Mouse (Mus musculus) frontal cortex, postnatal 10 days (tissue): Measurements from ENCODE around the gene Sox15.

ENCODE experiments used
- DNase-seq, 2 experiments: peaks; one replicate each; pipeline ENCODE4 v3.0.0; 2022; ENCODE audit warnings: low spot score in 2 of 2, mixed read lengths in 1 of 2

The Sox15 gene

DNA sequence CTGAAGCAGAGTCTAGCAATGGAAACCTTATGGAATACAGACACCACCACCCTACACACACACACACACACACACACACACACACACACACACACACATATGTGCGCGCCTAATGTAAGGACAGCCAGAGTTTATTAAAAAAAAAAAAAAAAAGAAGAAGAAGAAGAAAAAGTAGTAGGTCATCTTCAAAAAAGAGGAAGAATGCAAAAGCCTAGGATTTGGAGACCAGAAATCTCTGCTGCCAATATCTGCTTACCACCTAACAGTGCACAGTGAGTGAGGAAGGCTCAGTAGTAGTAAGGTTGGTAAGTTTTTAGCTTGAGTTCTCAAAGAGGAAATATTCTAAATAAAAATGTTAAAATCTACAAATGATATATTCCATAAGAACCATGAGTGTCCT is 24.0 kb downstream of the Sox15 start:
- DNase-seq, result no peak

DNA sequence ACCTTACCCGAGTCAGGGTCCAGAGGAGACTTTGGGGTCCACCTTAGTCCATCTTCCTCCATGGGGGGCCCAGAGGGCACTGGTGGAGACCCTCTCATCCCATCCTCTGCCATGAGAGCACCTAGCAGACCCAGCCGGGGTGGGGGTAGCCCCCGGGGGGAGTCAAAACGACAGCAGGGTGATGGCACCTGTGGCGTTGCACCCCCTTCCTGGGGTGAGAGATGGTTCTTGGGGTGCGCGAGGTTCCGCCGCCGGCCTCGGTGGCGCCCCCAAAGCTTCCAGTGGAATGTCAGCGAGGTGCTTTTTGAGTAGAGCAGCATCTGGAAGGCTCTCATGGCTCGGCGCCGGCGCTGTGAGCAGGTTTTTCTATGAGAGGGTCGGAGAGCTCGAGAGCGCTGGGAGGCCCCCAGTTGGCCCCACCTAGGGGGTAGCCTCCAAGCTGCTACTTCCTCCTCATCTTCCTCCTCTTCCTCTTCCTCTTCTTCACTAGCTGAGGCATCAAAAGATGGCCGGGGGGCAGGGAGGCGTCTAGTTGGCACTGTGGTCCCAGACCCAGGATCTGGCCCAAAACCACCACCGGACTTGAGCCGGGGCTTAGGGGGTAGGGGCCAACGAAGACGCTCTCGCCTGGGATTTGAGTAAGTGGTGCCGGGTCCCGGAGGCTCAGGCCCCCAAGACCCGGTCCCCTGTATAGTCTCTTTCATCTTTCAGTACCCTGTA is 25.2 kb downstream of the Sox15 start:
- no peak for DNase-seq

DNA sequence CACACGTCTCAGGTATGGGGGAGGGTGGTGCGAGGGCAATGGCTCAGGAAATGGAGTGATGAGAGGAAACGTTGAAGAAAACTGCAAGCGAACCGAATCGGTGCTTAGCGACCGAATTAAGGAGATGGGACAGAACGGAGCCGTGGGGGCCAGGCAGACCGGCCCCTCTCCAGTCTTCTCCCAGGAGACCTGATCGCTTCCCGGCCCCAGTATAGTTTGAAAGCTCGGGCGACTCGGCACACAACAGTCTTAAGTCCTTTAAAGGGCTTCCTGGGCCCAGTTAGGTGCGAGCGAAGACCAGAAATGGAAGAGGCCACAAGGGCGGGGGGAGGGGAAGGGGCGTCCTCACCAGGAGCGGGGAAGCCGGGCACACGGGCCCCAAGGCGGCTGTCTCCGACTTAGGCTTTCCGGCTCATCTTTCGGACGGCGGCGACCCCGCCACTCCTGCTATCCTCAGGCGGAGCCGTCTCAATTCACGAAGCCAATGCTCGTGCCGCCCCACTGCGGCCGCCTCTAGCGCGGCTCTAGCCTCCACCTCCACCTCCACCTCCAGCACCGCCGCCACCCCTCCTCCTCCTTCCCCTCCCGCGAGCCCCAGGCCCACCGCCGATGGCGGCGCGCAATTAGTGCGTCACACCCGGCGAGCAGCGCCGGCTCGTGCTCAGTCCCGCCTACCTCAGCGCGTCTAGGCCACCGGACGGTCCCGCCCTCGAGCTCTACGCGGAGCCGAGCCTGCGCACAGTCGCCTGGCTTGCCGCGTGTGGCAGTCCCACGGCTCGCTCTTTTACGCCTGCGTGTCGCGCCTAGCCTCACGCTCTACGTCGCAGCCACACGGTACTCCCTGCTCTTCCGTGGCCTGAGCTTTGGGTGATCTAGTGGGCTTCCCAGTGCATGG is 26.4 kb downstream of the Sox15 start, which contains the start of gene Senp3:
Gene Senp3, minus strand, starts transcription at position 771 of the 895 bp plus-strand sequence.
- DNase-seq, result peak; percentile 95 to 97

DNA sequence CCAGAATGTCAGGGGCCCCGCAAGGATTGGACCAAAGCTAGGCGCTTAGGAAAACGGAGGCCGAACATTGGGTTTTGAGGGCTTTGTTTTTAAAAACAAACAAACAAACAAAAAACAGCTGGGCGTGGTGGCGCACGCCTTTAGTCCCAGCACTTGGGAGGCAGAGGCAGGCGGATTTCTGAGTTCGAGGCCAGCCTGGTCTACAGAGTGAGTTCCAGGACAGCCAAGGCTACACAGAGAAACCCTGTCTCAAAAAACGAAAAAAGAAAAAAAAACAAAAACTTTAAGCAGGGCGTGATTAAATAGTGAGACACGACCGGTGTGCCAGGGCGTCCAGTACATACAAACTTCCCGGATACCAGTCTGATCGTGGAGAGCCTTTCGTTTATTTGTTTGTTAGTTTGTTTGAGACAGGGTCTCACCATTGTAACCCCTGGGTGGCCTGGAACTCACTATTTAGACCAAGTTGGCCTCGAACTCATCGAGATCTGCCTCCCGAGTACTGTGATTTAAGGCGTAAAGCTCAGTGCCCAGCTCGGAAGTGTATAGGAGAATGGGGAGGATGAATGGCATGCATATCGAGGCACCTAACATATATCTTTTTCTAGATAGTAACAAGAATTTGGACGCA is 27.2 kb downstream of the Sox15 start:
- DNase-seq, result no peak

DNA sequence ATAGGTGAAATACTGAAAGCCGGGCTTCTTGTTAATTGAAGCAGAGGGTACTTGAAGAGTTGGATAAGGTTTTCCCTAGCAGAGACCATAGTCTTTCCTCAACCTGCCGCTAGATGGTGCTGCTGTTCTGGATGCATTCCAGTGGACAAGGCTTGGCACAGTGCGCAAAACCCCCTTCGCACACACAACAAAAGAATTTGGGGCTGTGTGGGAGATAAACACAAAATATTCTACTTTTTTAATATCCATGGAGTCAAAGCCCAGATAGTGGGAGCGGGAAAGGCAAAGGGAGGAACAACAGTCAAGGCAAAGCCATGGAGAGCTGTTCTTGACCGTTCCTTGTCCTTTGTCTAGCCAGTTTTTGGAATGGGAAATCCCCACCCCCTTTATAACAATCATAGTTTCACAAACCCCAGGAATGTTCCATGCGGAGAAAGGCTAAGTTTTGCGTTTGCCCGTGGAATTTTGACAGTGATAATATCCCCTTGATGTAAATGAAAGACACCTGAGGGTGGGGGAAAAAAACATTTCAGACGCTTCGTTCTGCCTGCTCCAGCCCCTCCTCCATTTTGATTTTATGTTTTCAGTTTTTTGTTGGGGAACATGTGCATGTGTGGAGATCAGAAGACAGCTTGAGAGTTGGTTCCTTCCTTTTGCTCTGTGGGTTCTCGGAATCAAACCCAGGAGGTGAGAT is 27.9 kb downstream of the Sox15 start:
- DNase-seq, result peak; percentile 74 to 87

DNA sequence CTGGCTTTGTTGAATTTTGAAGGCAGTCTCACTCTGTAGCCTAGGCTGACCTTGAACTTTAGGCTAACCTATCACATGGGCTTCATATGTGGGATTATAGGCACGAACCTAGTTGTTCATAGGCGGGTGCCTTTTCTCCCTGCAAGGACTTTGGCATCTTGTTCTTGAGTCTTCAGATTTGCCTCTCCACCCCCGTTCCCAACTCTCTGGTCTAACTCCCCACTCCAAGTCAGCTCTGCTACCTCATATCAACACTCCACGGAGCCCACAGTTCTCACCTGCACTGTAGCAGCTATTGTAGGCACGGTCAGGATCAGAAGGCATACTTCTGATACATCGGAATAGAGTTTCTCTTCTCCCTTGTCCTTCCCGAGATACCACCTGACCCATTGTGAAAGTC is 28.5 kb downstream of the Sox15 start:
- no peak for DNase-seq

DNA sequence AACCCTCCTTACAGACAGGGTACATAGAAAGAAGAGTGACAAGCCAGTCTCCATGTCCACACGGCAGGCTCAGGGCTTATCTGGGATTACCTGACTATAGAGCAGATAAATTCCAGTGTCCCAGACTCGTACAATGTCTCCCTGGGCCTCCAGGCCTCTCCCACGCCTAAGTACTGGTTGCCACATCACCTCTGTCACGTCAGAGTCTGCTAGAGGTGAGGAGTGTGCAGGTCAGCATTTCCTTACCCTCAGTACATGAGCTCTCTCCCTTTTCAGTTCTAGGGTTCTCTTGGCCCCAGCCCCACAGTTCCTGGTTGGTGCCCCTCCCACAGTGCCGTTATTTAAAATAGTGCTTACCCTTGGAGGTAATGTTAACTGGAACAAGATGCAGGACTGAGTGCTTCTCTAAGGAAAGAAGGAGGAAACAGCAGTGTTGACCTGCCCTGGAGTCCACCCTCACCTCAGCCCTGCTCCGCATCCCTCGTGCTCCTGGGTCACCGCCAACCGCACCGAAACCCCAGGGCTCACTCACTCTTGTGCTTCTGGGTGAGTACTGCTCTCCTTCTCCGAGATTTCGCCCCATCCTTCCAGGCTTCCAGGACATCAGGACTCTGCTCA is 29.1 kb downstream of the Sox15 start:
- DNase-seq, result no peak

DNA sequence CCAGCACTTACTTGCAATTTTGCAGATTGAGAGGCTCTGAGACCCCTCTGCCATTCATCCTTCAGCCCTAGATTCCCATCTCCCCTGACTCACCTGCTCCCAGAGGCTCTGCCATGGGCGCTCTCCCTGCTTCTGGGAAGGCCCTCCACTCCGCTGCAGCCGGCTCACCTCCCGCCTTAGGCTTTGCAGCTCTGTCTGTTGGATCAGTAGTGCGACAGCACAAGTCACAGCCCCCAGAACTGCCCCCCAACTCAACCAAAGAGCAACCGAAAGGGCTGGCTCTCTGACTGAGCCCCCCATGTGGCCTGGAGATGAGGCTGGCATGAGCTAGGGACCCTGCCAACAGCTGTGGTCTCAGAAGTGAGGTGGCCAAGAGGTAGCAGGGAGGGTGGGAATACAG is 29.8 kb downstream of the Sox15 start:
- no peak for DNase-seq

DNA sequence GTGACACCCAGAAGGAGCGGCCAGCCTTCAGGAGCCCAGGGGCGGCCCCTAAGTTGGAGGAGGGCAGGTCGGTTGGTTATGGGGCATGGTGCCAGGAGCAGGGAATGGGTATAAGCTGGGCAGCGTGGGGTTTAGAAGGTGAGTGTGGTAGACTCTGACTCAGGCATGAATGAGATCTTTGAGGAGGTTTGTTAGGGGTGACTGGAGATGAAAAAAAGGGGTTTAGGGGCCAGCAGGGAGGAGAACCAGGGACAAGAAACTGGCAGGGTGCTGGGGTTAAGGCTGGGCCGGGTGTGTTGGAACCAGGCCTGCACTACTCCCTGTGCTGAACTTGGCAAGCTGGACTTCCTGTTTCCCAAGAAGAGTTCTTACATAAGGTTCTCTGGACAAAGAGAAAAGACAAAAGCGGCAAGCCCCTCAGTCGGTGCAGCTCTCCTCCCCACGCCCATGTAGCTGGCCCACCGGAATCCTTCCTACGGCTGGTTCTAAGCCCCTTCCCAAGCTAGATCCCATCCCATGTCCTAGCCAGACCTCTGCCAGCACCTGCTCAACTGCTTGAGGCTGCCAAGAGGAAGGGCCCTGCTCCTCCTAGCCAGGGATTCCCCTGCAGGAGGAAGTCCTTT is 30.5 kb downstream of the Sox15 start, which contains the start of gene Tnfsf13:
Gene Tnfsf13, minus strand, starts transcription at position 259 of the 623 bp plus-strand sequence.
- no peak for DNase-seq

DNA sequence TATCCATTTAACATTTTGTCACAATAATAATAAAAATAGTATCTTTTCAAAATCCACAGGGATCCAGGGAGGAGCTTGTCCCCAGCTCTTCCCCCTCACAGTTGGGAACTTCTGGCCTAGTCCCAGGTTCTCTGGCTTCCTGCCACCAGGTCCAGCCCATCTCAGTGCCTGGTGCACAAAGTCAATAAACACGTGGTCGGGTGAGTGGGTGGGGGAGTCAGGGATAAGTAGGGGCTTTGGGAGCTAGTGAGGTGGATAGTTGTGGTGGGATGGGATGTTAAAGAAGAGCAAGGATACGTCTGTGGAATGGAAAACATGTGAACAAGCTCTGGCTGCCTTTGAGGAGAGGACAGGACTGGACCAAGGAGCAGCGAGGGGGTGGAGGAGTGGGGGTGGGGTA is 31.3 kb downstream of the Sox15 start:
- DNase-seq, result no peak

DNA sequence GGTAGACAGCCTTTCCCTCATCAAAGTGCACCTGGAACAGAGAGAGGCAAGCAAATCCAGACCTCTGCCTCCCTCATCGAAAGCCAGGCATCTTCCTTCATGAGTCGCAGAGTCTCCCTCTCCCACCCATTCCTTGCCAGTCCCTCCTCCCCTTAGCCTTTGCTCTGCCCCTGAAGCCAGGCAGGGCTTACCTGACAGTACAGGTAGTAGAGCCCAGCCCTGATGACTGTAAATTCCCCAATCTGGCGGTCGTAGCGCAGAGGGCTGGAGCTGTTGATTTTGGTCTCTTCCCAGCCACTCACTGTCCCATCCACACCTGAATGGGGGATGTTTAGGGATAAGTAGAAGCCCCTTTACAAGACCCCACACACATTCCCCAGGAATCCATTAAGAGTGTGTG is 31.9 kb downstream of the Sox15 start:
- no peak for DNase-seq

DNA sequence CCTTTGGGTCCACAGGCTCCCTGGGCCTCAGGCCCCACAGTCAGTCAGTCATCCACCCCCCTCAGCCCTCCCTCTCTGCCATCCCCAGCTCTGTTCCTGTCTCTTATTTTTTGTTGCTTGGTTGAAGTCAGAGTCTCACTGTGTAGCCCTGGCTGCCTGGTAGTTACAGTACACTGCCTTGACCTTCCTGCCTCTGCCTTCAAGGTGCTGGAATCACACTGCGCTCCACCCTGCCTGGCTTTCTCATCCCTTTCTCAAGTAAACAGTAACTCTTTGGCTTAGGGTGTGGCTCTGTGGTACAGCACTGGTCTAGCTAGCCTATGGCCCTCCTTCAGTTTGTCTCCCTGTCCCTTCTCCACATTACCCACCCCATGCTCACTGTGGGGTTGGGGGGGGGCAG is 34.8 kb downstream of the Sox15 start:
- no peak for DNase-seq

DNA sequence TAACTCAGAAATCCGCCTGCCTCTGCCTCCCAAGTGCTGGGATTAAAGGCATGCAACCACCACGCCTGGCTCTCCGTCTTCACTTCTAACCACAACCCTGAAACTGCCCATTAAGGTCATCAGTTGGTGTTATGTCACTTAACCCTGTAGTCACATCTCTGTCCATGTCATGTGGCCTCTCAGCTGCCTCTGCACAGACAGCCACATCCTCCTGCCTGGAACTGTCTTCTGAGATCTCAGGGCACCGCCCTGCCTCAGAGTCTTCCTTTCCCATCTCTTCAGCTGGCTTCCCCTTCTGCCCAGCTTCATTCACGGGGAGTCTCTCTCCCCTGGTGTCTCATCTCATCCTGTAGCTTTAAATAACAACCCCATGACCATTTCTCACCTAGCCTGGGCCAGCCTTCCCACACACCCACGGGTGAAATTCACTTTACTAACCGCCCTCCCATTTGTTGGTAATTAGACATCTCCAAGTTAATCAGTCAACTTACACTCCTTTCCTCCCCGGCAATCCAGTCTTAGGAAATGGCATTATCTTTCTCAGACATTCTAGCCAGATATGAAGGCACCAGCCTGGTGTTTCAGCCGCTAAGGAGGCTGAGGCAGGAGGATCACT is 37.2 kb downstream of the Sox15 start:
- DNase-seq, result no peak

DNA sequence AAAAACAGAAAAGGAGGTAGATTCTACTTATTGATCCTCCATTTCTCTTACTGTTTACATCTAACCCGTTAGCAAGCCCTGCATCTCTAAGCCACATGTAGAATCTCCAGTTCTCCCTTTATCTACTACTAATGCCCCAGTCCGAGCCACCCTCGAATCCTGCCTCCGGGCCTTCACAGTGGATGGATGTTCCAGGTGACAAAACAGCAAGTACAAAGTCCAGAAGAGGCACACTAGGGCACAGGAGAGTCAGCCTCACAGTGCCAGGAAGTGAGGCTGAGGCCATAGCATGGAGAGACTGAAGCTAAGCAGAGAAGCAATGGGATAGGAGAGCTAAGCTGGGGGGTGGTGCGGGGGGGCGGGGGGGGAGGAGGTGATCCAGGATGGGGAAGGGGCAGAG is 37.7 kb downstream of the Sox15 start:
- no peak for DNase-seq

DNA sequence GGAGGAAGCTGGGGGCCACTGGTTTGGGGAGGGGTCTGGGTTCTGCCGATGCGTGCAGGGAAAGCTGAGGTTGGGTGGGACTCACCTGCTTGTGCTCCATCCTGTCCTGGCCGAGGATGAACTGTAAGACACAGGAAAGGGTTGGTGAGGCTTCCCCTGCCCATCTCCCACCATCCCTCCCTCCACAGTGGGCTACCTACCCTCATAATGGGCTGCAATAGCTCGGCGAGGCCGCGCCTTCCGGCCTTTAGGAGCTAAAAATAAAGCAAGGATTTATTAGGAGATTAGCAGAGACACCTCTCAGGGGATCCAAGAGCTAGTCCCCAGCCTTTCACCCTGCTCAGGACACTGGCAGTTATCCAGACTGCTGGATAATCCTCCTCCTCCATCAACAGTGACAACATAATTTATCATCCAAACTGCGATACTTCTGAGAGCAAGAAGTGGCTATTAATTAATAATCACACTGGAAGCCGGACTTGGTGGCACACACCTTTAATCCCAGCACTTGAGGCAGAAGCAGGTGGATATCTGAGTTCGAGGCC is 38.4 kb downstream of the Sox15 start:
- no peak for DNase-seq

DNA sequence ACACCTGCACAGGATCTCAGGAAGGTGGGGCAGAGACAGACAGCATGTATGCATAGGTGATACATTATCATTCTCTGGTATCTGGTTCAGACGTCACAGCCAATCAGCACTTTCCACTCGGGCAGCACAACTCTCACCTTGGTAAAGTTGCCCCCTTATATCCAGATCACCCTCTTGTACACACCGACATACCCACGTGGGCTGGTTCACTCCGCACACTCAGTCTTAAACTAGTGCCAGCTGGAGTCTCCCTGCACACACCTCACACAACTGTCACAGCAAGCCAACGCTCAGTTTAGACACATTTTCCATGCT is 39.9 kb downstream of the Sox15 start:
- DNase-seq, result no peak

DNA sequence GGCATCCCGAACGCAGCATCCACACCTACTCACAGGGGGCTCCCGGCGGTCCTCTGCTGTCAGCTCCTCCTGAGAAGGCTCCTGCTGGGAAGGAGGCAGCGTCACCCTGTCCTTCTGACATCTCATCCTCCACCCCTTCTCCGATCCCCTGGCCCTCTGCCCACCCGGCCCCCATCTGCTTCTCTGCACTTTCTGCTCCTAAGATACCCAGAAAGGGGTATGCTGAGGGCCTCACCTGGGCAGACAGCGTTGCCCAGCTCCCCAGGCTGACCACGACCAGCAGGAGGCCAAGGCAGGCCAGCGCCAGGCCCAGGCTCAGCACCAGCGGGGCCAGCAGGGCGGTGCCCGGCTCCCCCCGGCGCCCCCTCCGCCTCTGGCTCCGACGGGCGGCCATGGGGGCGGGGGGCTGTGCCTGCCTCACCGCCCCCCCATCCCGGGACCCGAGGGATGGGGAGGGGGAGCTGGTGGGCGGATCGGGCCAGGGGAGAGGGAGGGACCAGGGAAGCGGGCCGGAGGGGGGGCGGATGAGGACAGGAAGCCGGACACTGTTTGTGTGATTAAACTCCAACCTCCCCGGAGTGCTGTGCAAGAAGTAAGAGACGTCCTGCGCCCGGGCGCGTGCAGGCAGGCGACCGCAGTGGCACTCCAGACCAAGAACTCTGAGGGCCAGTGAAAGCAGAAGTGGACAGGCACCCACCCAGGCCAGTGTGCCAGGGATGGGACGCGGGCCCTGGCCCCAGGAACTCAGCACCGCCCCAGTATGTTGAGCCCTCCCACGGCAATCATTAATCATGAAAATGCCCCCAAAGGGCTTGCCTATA is 40.5 kb downstream of the Sox15 start, which contains the start of the genes Tnfsf12 and Tnfsfm13:
Gene Tnfsf12, minus strand, starts transcription at position 489 of the 821 bp plus-strand sequence.
Gene Tnfsfm13, minus strand, starts transcription at position 738 of the 821 bp plus-strand sequence.
- DNase-seq, result peak in 1 of 2 experiments; percentile 55

DNA sequence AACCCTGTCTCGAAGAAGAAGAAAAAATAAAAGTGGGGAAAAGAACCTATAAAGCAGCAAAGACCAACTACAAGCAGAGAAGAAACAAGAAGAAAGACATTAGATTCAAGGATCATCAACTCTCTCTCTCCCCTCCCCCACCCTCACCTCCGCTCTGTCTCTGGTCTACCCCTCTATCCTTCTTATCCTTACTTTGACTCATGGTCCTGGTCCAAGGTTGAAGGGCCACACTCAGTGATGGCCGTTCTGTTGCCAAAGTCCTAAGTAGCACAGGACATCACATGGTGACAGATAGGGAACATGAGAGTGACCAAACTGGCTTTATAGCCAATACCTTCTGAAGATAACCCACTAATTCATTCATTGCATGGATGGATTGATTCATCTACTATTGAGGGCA is 42.3 kb downstream of the Sox15 start:
- DNase-seq, result no peak

DNA sequence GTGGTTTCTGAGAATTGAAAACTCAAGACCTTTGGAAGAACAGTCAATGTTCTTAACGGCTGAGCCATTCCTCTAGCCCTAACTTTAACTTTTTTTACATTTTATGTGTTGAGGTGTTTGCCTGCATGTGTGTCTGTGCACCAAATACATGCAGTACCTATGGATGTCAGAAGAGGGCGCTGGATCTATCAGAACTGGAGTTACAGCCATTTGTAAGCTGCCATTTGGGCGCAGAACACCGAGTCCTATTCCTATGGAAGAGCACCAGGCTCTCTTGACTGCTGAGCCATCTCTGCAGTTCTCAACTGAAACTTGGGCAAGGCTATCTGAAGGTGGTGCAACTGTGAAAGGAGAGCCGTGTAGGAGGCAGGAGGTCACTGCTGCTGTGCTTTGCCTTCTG is 43.5 kb downstream of the Sox15 start:
- DNase-seq, result no peak
